19 mouse cellular contexts compared by ENCODE assay signal in the genomic region with DNA sequence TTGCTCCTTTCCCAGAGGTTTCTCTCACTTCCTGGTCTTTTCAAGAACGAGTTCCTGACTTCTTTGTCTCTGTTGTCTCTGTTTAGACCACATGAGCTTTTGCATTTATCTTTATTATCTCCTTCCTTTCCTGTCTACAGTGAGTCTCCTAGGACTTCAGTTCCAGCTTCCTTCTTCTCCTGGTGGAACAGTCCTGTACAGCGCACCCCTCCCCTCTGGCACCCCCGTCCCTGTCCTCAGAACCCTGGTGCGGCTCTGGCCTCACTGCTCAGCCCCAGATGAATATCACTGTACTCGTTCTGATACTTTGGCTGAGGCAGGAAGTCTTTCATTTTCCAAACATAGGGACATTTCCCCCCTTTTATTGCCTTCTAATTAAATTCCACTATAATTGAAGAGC.
DNase-seq lines count a peak whose midpoint lies in the region; ATAC-seq and TF ChIP-seq lines count a peak whose summit lies in the region.
"Had no signal": no experiment of that assay in that cellular context is flagged by ENCODE, and none has a peak within 500 bp of the region (broad histone marks: within the 10 kb centered on the region; RNA-seq: fewer than 3 reads in every experiment).

No protein-coding gene starts in this region.

- ATAC-seq in limb, embryonic 12.5 days (ENCODE audit: insufficient number of reproducible peaks, insufficient read depth, low FRiP score, low TSS enrichment, low read depth): no peak
- ATAC-seq: forebrain, embryonic 13.5 days; forebrain, embryonic 15.5 days had no signal

- no peaks in the 10 kb centered on the region for H3K36me3 ChIP-seq in limb, embryonic 12.5 days
- H3K36me3 ChIP-seq: embryonic facial prominence, embryonic 10.5 days; embryonic facial prominence, embryonic 12.5 days; forebrain, embryonic 15.5 days had no signal

- 51% methylated on average over 5 of the region's 5 CpGs for WGBS in lung, adult 2 months
- 34% methylated on average over 5 of the region's 5 CpGs for WGBS in limb, embryonic 12.5 days

- 0 out of 2 replicates have a peak overlapping the region, but pooled peaks have one; percentile 56 for H3K27ac ChIP-seq in limb, embryonic 12.5 days
- H3K27ac ChIP-seq: embryonic facial prominence, embryonic 10.5 days; embryonic facial prominence, embryonic 12.5 days; forebrain, embryonic 13.5 days; forebrain, embryonic 15.5 days had no signal

- TF ChIP-seq POLR2A in lung, adult 2 months (IDR thresholded peaks at IDR 0.05; ENCODE audit: borderline replicate concordance, extremely low read depth, low read depth, low read length): no peak

- H3K4me2 ChIP-seq in limb, embryonic 12.5 days: no peak overlapping the region
- H3K4me2 ChIP-seq: embryonic facial prominence, embryonic 12.5 days; forebrain, embryonic 13.5 days; forebrain, embryonic 15.5 days had no signal

- DNase-seq in lung, postnatal 14 days: peak; percentile 27
- no peak for DNase-seq in lung, adult 2 months
- DNase-seq in lung, postnatal 36 days: peak; percentile 51
- DNase-seq in gastrocnemius, postnatal 25 days: no peak
- DNase-seq in kidney, adult 11 months: no peak
- DNase-seq in left cerebral cortex, postnatal 10 days (ENCODE audit: extremely low spot score in 1 of 2, low spot score in 2 of 2): no peak
- DNase-seq: adrenal gland, adult 8-10 months; adrenal gland, postnatal 14 days; adrenal gland, postnatal 36 days; cerebellum, adult 11-12 months; cerebellum, adult 2 months; cerebellum, adult 9-10 months; cerebellum, postnatal 10 days; cerebellum, postnatal 25 days had no signal

- no peak overlapping the region for H3K9ac ChIP-seq in limb, embryonic 12.5 days (replicated peaks)
- H3K9ac ChIP-seq: embryonic facial prominence, embryonic 12.5 days; forebrain, embryonic 13.5 days; forebrain, embryonic 15.5 days had no signal

- intact Hi-C loops in left cerebral cortex, postnatal 10 days (cut with DNase I): no loop called here

- H3K27me3 ChIP-seq in limb, embryonic 12.5 days: peaks cover 9% of the 10 kb centered on the region; the same call in 1 of the 2 replicates
- H3K27me3 ChIP-seq: embryonic facial prominence, embryonic 12.5 days; forebrain, embryonic 13.5 days; forebrain, embryonic 15.5 days had no signal

- no peaks in the 10 kb centered on the region for H3K9me3 ChIP-seq in limb, embryonic 12.5 days
- H3K9me3 ChIP-seq: embryonic facial prominence, embryonic 10.5 days; embryonic facial prominence, embryonic 12.5 days; forebrain, embryonic 13.5 days; forebrain, embryonic 15.5 days had no signal

- no peaks in the 10 kb centered on the region for H3K4me1 ChIP-seq in lung, adult 2 months (ENCODE audit: control insufficient read depth, insufficient read depth, low read length)
- peaks cover 55% of the 10 kb centered on the region for H3K4me1 ChIP-seq in limb, embryonic 12.5 days (replicated peaks)

- H3K4me3 ChIP-seq in lung, adult 2 months (replicated peaks; ENCODE audit: extremely low read depth, low read depth, low read length): no peak overlapping the region
- H3K4me3 ChIP-seq in limb, embryonic 12.5 days (replicated peaks): no peak overlapping the region
- H3K4me3 ChIP-seq: embryonic facial prominence, embryonic 10.5 days; embryonic facial prominence, embryonic 12.5 days; forebrain, embryonic 13.5 days; forebrain, embryonic 15.5 days had no signal

- TF ChIP-seq CTCF in lung, adult 2 months (IDR thresholded peaks at IDR 0.05; ENCODE audit: insufficient read depth, low read length): no peak

Comparison
In these comparisons a context has a peak if more than half of its experiments do, and no peak if none do; other contexts are left out.
1. DNase-seq: peak in lung, postnatal 14 days (single experiment) and lung, postnatal 36 days (single experiment); none in lung, adult 2 months (single experiment), gastrocnemius, postnatal 25 days (single experiment), kidney, adult 11 months (single experiment) and left cerebral cortex, postnatal 10 days (0 of 2).